Mouse (Mus musculus) urinary bladder, postnatal 14 days (tissue): ENCODE results near the gene Acap1.
"Not testable (repeated sequence)": the region's sequence is repeated elsewhere in the genome, so short reads cannot be mapped to it uniquely, and the experiment has no call there.

Experiments used
- DNase-seq: peaks from one replicate; pipeline ENCODE4 v3.0.0; 2021; ENCODE audit warnings: low spot score

Gene Acap1

DNA sequence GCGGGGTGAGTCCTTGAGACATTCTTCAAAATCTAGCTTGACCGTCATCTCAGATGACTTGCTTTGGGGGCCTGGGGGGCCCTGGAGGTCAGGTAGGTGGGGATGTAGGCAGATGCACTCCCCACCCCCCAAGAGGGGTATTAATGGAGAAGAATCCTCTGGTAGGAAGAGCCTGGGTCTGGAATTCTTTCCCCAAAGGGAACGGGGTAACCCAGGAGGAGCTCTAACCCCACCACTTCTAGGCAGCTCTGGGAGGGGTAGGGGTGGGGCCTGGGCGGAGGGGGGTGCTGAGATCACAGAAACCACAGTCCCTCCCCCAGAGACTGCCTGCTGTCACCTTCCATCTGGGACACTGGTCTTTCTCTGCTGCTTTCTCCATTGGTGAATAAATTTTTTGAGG is at the start of gene Acap1:
TSS of gene Acap1 (minus strand) at position 249 of the 400 bp plus-strand sequence.
- no peak for DNase-seq

DNA sequence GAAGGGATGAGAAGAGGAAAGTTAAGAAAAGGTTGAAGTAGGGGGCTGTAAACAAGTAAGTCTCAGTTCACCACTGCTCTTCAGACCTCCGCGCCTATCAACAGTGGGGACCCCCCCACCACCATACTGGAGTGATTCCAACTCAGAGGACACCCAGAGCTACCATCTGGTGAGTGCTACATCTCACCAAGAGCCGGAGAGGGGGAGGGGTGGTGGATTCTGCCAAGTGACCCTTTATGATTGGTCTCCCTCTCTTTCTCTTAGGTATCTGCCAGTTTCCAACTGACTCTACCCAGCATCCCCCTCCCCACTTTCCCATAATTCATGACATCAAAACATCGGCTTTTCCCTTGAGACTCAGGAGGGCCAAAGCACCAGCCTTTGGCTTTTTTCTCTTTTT is 45.6 kb upstream of the Acap1 start:
- no peak for DNase-seq

DNA sequence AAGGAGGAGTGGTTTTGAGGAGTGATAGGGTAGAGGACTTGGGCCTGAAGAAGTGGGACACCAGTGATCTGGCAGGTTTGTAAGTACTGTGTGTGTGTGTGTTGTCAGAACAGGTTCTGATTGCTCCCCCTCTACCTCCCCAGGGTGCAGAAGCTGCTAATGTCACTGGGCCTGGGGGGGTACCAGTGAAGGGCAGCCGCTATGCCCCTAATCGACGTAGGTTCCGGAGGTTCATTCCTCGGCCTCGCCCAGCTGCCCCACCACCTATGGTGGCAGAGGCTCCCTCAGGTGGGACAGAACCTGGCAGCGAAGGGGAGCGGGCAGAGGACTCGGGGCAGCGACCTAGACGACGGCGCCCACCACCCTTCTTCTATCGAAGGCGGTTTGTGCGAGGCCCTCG is 44.4 kb upstream of the Acap1 start:
- no peak for DNase-seq

DNA sequence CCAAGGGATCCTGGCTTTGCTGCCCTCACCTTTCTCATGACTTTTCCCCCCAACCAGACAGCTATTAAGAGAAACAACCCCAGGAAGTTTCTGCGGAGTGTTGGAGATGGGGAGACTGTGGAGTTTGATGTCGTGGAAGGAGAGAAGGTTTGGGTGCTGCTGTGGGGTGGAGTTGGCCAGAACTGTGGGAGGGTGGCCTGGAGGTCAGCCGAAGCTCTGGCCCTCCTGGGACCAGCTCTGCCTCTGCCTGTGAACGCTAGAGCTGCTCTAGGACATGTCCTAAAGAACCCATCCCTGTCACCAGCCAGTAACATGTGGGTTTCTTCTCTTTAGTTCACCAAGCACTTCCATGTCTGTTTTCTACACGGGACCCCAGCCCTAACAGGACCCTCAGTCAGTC is 43.8 kb upstream of the Acap1 start:
- no peak for DNase-seq

DNA sequence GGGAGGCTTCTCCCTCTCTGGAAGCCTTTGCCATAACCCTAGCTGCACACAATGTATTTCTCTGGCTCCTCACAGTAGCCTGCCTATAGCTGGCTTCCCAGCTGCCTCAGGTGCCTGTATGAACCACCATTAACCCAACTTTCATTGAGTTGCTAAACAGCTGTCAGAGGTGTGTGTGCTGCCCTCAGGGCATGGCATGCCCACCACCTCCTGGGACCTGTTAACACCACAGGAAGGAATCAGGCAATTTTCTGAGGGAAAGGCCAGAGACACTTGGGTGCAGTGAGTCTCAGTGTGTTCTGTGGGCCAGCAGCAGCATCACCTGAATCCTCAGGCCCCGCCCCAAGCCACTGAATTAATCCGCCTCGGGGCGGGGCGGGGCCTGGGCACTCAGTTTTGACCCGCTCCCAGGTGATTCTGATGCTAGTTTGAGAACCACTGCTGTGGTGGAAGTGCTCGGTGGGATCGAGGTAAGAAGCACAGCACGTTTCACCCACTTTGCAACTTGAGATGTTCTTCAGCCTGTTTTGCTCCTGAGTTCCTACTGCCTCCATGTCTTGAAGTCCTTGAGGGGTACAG is 43.2 kb upstream of the Acap1 start:
- no peak for DNase-seq

DNA sequence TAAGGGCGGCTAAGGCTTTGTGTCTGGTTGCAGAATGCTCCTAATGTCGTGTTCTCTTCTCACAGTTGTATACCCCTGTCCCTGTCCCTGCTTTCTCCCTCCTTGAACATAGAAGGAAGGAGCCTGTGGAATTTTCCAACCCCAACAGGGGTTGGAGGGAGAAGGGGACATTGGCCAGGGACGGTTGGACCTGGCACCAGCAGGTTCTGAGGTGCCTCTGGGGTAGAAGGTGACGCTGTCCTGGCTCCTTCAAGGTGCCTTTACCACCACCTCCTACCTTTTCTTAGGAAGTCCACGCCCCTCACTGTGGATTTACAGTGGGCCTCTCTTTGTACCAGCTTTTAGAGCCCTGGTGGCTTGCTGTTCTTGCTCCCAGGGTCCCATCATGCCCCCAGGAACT is 42.5 kb upstream of the Acap1 start:
- DNase-seq: no peak

DNA sequence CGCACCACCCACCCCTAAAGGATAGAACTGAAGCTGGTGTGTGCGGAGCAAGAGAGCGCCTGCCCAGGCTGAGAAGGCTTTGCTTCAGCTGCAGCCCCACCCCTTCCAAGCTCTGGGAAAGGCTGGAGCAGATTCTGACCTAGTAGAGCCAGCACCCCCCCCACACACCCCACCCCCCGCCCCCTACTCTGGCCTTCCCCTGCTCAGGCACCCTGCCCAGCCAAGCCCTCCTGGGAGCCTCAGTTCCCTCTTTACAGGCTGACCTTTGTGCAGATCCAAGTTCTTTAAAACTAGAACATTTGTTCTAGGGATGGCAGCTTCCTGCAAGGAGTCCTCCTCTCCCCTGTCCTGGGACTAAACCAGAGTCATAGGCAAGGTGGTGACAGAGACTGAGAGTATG is 42.0 kb upstream of the Acap1 start:
- DNase-seq: no peak

DNA sequence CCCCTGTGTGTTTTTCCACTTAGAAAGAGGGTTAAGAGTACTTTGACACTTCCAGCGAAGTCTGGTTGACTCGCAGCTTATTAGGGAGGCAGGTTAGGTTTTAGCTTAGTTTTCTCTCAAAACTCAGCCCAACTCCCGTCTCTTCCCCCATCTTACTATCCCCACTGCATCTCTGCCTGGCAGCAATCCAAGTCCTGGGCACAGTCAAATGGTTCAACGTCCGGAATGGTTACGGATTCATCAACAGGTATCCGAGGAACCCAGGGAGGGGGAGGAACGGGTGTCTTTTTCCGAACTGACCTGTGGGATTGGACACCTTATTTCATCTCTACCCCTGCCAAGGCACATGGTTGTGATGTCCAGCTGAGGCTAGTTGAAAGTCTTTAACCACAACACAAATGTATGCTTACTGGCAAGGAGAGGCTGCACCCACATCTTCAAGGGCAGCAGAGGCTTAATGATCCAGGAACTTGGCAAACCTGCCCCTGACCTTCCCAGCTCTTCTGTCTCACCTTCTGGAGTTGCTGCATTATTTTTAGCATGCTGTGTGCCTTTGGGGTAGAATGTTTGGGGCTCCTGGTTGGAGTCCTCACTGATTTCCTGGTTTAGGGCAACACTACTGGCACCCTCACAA is 41.5 kb upstream of the Acap1 start:
- no peak for DNase-seq

DNA sequence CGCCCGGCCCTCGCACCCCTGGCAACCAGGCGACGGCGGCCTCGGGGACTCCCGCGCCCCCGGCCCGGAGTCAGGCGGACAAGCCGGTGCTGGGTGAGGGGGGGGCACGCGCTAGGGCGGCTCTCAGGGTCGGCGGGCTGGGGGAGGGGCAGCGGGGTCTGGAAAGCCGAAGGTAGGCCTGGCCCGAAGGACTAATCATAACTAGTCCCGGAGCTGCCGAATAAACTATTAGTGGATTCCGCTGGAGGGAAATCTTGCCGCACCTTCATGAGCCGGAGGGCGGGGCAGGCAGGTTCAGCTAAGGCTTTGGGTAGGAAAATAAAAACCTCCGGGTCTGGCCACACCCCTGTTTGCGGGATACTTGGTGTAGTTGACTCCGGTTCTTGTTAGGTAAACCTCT is 40.8 kb upstream of the Acap1 start:
- no peak for DNase-seq

DNA sequence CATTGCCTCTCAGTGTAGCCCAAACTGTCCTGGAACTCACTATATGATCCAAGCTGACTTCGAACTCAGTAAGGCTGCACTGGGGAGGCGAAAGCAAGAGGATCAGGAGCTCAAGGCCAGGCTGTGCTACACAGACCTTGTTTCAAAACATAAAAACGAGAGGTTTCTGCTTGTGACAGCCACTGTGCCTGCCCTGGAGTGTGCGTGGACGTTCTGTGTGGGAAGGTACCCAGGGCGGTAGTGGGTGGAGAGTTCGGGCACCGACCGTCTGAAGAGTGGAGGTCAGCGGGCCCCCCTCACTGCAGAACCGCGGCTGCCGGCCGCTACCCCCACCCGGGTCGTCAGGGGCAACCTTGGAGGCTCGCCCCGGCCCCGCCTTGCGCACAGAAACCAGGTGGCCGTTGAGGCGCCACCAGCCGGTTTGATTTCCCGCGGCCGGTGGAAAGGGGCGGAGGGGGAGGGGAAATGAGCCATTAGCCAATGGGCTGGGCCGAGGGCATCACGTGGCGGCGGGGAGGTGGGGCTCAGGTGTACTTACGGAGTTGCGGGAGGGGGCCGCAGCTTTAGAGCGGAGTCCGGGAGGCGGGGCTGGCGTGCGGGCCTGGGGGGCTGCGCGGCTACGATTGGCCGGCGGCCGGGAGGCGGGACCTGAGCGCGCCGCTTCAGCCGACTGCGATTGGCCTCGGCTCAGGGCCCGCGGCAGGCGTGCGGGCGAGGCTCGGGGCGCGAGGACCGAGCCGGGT is 40.0 kb upstream of the Acap1 start, which contains the start of gene Ybx2:
TSS of gene Ybx2 (plus strand) at position 660 of the 743 bp plus-strand sequence.
- peak; percentile 91 for DNase-seq

DNA sequence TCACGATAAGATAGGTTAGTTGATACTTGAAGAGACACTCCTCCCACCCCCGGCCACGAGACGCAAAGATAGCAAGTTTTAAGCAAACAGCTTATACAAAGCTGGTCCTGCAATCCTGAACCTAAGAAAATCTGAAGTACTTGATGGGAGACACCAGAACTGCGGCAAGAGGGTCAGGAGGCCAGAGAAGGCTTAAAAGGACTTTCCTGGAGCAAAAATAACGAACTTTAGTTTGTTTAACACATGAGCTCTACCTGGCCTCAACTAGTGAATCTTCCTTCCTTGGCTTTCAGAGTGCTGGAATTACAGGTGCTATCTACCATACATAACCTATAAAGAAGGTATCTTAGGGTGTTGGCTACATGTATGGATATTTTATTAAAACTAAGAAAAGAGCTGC is 39.3 kb upstream of the Acap1 start:
- DNase-seq: no peak

DNA sequence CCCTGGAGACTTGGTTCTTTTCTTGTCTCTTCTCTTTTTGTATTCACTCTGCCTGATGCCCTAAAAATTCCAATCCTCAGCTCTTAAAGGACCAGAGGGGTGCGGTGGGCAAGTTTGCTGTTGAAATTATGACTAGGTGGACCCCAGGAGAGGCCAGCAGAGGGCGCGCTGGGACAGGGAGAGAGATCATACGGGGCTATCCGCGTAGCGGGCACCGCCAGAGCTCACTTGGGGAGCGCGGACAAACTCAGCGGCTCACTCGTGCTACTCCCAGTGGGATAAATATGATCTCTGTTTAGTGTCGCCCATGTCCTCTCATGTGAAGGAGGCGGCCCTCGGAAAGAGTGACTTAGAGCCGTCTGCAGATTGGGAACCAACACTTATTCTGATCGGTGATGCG is 38.8 kb upstream of the Acap1 start:
- DNase-seq: peak; percentile 95

DNA sequence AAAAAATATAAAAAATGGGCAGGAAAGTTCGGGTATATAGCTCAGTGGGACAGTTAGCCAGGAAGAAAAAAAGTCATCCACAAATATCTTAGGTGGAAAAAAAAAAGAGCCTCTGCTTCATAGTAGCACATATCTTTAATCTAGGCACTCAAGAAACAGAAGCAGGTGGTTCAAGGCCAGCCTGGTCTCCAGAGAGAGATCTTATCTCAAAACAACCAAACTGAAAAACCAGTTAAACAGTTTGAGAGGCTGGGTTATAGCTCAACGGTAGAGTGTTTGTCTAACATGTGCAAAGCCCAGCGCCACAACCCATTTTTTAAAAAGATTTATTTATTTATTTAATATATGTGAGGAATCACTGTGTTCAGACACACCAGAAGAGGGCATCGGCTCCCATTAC is 37.7 kb upstream of the Acap1 start:
- DNase-seq: no peak

DNA sequence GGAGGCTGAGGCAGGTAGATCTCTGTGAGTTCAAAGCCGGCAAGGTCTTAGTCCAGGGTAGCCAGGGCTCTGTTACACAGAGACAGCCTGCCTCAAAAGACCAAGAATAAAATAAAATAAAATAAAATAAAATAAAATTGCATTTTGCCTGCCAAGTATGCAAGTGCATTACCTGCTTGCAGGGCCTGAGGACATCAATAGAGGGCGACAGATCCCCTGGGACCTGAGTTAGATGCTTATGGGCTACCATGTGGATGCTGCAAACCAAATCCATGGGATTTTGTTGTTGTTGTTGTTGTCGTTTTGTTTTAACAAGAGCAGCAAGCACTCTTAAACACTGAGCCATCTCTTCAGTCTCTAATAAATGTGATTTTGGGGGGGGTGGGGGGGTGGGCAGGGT is 36.9 kb upstream of the Acap1 start:
- DNase-seq: no peak

DNA sequence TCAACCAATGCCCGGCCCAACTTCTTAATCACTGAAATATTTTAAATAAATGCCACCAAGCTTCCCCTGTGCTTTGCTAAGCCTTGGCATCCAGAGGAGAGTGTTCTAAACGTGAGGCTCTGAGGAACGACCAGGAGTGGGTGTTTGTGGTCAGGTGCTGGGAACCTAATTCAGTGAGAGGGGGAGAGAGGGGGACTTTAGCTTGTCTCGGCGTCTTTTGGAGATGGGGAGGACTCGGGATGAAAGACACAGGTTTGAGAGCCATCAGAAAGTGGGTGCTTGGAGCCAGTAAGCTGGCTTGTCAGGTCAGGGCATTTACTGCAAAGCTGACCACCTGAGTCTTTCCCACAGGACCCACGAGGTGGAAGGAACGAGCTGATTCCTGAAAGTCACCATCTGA is 36.4 kb upstream of the Acap1 start:
- DNase-seq: no peak

DNA sequence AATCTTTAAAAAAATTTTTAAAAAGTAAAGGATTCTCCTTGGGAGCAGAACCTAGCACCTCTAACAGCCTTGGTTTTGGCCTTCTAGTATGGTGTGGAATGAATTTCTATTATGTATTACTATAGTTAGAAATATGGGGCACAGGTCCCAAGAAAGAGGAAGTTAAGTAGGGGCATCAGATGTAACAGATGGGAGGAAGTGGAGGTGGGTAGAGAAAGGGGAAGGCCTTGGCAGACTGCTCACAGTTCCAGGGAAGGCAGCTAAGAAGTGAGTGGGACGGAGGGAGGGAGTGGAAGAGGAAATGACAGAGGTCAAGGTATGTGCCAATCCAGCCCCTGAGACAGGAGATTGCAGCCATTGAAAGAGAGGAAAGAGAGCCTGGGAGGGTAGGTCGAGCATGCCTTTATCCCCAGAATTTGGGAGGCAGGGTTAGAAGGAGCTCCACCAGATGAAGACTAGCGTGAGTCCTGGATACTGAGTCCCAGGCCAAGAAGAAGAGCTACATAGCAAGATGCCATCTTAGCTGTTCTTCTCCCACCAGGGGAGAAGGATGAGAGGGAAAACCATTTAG is 35.7 kb upstream of the Acap1 start:
- DNase-seq: no peak

DNA sequence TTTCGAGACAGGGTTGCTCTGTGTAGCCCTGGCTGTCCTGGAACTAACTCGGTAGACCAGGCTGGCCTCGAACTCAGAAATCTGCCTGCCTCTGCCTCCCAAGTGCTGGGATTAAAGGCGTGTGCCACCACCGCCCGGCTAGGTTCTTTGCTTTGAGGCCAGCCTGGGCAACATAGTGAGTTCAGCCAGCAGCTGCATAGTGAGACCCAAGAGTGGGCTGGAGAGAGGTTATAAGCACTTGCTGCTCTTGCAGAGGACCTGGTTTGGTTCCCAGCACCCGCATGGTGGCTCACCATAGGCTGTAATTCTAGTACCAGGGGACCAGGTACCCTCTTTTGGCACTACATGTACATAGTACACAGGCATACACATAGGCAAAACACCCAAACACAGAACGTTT is 34.8 kb upstream of the Acap1 start:
- not testable (repeated sequence) for DNase-seq

DNA sequence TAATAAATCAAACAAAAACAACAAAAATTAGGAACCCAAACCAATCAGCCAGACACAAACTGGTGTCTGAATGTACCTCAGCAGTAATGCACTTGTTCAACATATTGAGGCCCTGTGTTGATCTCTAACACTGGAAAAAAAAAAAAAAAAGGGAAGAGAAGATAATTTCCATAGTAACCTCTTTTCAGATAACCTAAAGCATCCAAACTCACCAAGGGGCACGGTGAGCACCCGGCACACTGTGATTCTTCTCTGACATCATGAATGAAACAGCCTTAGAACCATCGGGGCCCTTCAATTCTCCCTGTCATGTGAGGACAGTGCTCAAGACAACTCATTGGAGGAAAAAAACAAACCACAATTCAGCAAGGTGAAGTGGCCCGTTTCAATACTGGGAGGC is 34.4 kb upstream of the Acap1 start:
- DNase-seq: no peak

DNA sequence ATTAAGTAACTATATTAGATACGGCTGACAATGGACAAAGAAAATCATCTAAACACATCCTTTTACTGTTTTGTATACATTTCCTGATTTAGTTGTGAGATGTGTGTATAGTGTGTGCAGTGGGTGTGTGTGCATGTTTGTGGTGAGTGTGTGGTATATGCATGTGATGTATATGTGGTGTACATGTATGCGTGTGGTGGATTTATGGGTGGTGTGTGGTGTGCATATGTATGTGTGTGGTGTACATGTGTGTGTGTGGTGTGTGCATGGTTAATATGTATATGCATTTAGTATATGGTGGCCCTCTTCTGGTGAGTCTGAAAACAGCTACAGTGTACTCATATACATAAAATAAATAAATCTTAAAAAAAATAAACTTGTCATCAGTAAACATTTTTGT is 32.2 kb upstream of the Acap1 start:
- no peak for DNase-seq

DNA sequence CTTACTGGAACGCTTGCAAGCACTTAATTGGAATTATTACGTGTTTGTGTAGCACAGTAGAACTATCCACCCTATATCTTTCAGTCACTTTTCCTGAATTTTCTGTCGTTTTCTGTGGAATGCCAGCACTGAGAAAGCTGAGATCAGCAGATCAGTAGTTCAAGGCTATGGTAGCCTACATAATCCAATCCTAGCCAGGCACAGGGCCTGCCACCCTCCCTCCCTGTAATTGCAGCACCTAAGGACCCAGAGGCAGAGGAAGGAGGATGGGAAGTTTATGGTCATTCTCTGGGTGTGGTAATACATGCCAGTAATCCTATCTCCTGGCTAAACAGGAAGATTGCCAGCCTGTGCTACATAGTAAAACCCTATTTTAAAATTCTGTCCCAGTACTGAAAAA is 27.5 kb upstream of the Acap1 start:
- no peak for DNase-seq

DNA sequence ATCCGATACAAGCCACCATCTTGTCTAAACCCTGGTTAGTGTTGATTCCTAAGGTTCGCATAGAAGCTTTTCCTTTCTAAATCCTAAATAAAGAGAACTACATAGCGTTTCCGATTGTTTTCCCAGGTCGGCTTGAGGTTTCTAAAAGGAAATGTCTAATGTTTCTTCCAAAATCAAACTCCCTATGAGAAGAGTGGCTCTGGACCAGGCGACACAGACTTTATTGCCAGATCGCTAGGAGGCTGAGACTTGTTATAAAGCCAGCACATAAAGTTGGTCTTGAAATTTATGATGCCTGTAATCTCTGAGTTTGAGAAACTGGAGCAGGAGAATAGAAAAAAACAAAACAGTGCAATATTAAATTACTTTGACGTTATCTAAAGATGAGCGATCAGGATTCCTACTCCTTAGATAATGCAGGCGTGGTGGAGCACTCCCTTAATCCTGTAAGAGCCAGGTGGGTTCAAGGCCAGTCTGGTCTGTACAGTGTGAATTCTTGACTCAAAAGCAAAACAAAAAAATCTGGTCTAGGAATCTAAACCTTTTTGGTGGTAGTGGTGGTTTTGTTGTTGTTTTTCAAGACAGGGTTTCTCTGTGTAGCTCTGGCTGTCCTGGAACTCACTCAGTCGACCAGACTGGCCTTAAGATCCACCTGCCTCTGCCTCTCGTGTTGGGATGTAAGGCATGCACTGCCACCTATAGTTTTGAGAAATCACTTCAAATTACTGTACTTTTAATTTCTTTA is 26.8 kb upstream of the Acap1 start:
- no peak for DNase-seq
